Mouse (Mus musculus): Measurements from ENCODE around the gene Ccdc175. TPM values are rescaled to one million over a fixed set of nuclear protein-coding genes. Genes with fewer than 3 reads are reported as not detected.

Ccdc175 gene
- total RNA-seq, 2 experiments from 2014 or later = not detected

- ATAC-seq (replicated peaks; ENCODE audit: low FRiP score, low TSS enrichment, poor library complexity, severe bottlenecking) = peak; percentile 96
These were observed 80.1 kb downstream of the Ccdc175 start for GRCm38 (mm10) chr12:72104525-72105281.

- no peak for ATAC-seq (replicated peaks; ENCODE audit: low FRiP score, low TSS enrichment, poor library complexity, severe bottlenecking)
These were observed 80.8 kb downstream of the Ccdc175 start for GRCm38 (mm10) chr12:72104027-72104426.

GRCm38 (mm10) chr12:72102776-72103175 is 82.1 kb downstream of the Ccdc175 start:
- no peak for ATAC-seq (replicated peaks; ENCODE audit: low FRiP score, low TSS enrichment, poor library complexity, severe bottlenecking)

GRCm38 (mm10) chr12:72096966-72097365 is 87.9 kb downstream of the Ccdc175 start:
- no peak for ATAC-seq (replicated peaks; ENCODE audit: low FRiP score, low TSS enrichment, poor library complexity, severe bottlenecking)

- no peak for ATAC-seq (replicated peaks; ENCODE audit: low FRiP score, low TSS enrichment, poor library complexity, severe bottlenecking)
These were observed 95.0 kb downstream of the Ccdc175 start for GRCm38 (mm10) chr12:72089802-72090201.

- ATAC-seq (replicated peaks; ENCODE audit: low FRiP score, low TSS enrichment, poor library complexity, severe bottlenecking) = no peak; the same call in 1 of the 2 replicates
These were observed 98.5 kb downstream of the Ccdc175 start for GRCm38 (mm10) chr12:72086166-72086825.

GRCm38 (mm10) chr12:72085329-72086165 is 99.3 kb downstream of the Ccdc175 start, which contains the start of the genes L3hypdh and Jkamp:
L3hypdh (minus strand) TSS chr12:72085439.
Jkamp (plus strand) TSS chr12:72085589.
- peak; percentile 94 for ATAC-seq (replicated peaks; ENCODE audit: low FRiP score, low TSS enrichment, poor library complexity, severe bottlenecking)

- ATAC-seq (replicated peaks; ENCODE audit: low FRiP score, low TSS enrichment, poor library complexity, severe bottlenecking) = peak; percentile 31
These were observed 99.9 kb downstream of the Ccdc175 start for GRCm38 (mm10) chr12:72085024-72085328.

- ATAC-seq (replicated peaks; ENCODE audit: low FRiP score, low TSS enrichment, poor library complexity, severe bottlenecking) = peak; percentile 0; the same call in 1 of the 2 replicates
These were observed 100.4 kb downstream of the Ccdc175 start for GRCm38 (mm10) chr12:72084261-72085023.

- ATAC-seq (replicated peaks; ENCODE audit: low FRiP score, low TSS enrichment, poor library complexity, severe bottlenecking) = no peak
These were observed 101.6 kb downstream of the Ccdc175 start for GRCm38 (mm10) chr12:72083265-72083664.

- ATAC-seq (replicated peaks; ENCODE audit: low FRiP score, low TSS enrichment, poor library complexity, severe bottlenecking) = no peak
These were observed 102.5 kb downstream of the Ccdc175 start for GRCm38 (mm10) chr12:72082370-72082769.

GRCm38 (mm10) chr12:72081961-72082360 is 102.9 kb downstream of the Ccdc175 start:
- ATAC-seq (replicated peaks; ENCODE audit: low FRiP score, low TSS enrichment, poor library complexity, severe bottlenecking) = no peak

GRCm38 (mm10) chr12:72078248-72078647 is 106.6 kb downstream of the Ccdc175 start:
- ATAC-seq (replicated peaks; ENCODE audit: low FRiP score, low TSS enrichment, poor library complexity, severe bottlenecking) = no peak

GRCm38 (mm10) chr12:72070327-72071269 is 114.2 kb downstream of the Ccdc175 start, which contains the start of gene Gpr135:
Gpr135 (minus strand) TSS chr12:72071125.
- peak; percentile 88 for ATAC-seq (replicated peaks; ENCODE audit: low FRiP score, low TSS enrichment, poor library complexity, severe bottlenecking)

GRCm38 (mm10) chr12:72069626-72070326 is 115.1 kb downstream of the Ccdc175 start:
- ATAC-seq (replicated peaks; ENCODE audit: low FRiP score, low TSS enrichment, poor library complexity, severe bottlenecking) = peak; percentile 36; the same call in 1 of the 2 replicates

- no peak for ATAC-seq (replicated peaks; ENCODE audit: low FRiP score, low TSS enrichment, poor library complexity, severe bottlenecking)
These were observed 127.0 kb downstream of the Ccdc175 start for GRCm38 (mm10) chr12:72057780-72058179.

- no peak for ATAC-seq (replicated peaks; ENCODE audit: low FRiP score, low TSS enrichment, poor library complexity, severe bottlenecking)
These were observed 131.0 kb downstream of the Ccdc175 start for GRCm38 (mm10) chr12:72053851-72054250.
